Mouse (Mus musculus) liver, postnatal 0 days (tissue): ENCODE measurements around the gene Fhl1. TPM values are rescaled to one million over a fixed set of nuclear protein-coding genes. Genes with fewer than 3 reads are reported as not detected.

Experiments
- ATAC-seq: fragments of 200-750 bp; cut with Nextera tagmentation; 2 replicates; pipeline ENCODE4 v1.8.0; 2017; ENCODE audit warnings: mild to moderate bottlenecking, moderate library complexity
- DNase-seq: peaks from one replicate; pipeline ENCODE4 v3.0.0-alpha.2; 2016
- H3K27ac ChIP-seq: fragments of 300-500 bp; sonication (generic); 2 replicates; pipeline ENCODE4 v1.5.1; 2014; ENCODE audit warnings: antibody characterized with exemption, moderate library complexity, mild to moderate bottlenecking, low read depth
- H3K27me3 ChIP-seq: fragments of 300-500 bp; sonication (generic); 2 replicates; pipeline ENCODE4 v1.6.1; 2014; ENCODE audit warnings: low read length, control low read depth, mixed read lengths; ENCODE audit not compliant: insufficient read depth
- H3K36me3 ChIP-seq: fragments of 300-500 bp; sonication (generic); replicated peaks from 2 replicates; pipeline ENCODE4 v1.6.1; 2014; ENCODE audit warnings: mild to moderate bottlenecking, control low read depth, low read length, moderate library complexity, mixed read lengths; ENCODE audit not compliant: insufficient read depth
- H3K4me1 ChIP-seq: fragments of 300-500 bp; sonication (generic); 2 replicates; pipeline ENCODE4 v1.6.1; 2014; ENCODE audit warnings: antibody characterized with exemption, mild to moderate bottlenecking, control low read depth; ENCODE audit not compliant: insufficient read depth
- H3K4me2 ChIP-seq: fragments of 300-500 bp; sonication (generic); 2 replicates; pipeline ENCODE4 v1.6.1; 2014; ENCODE audit warnings: low read depth, mild to moderate bottlenecking, low read length, moderate library complexity, mixed read lengths
- H3K4me3 ChIP-seq: fragments of 300-500 bp; sonication (generic); 2 replicates; pipeline ENCODE4 v1.5.1; 2014; ENCODE audit warnings: low read depth, low read length
- H3K9ac ChIP-seq: fragments of 300-500 bp; sonication (generic); replicated peaks from 2 replicates; pipeline ENCODE4 v1.6.1; 2014; ENCODE audit warnings: mild to moderate bottlenecking, moderate library complexity
- H3K9me3 ChIP-seq: fragments of 300-500 bp; sonication (generic); 2 replicates; pipeline ENCODE4 v1.6.1; 2016; ENCODE audit warnings: mild to moderate bottlenecking, control low read depth, low read length, mixed read lengths
- CTCF ChIP-seq: sonication (generic); IDR thresholded peaks from 2 replicates; pipeline ENCODE4 v1.5.1; 2016; ENCODE audit warnings: antibody characterized with exemption, low read depth
- EP300 ChIP-seq: IDR thresholded peaks from 2 replicates; pipeline ENCODE4 v1.6.1; 2016; ENCODE audit warnings: antibody characterized with exemption, low read depth, mild to moderate bottlenecking
- WGBS: fragments of 180-500 bp; shearing (Covaris S2); extraction: QIAGEN DNeasy Blood & Tissue Kit; methylation state at CpG from one replicate; pipeline ENCODE4 v1.1.7; 2014; ENCODE audit not compliant: insufficient replicate concordance; 5-methylcytosine and 5-hydroxymethylcytosine counted together
- polyA plus RNA-seq: library from polyadenylated mRNA; unstranded; fragments of >200 nt; fragmentation: Nextera tagmentation; extraction: Ambion mirVana; gene quantifications from 2 replicates; pipeline ENCODE4 v1.2.1, GENCODE M21; 2015

Gene Fhl1
- polyA plus RNA-seq, 1 experiment from 2014 or later = 14.8 TPM

DNA sequence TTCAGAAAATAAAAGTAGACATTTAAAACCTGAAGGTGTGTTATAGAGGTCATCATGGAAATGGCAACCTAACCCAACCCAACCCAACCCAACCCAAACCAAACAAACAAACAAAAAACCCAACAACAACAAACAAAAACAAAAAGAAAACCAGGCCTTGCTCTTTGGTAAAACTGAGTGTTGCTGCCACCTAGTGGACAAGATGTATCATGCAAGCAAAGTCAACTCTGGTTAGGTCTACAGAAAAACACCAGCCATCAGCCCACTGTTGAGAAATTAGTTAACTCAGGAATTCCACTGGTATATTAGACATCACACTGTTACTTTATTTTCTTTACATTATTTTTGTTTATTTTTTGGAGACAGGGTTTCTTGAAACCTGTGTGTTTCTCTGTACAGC lies 107.8 kb downstream of the Fhl1 start:
- Histone ChIP-seq H3K9me3 (no peaks in the 10 kb centered on the region), H3K4me3 (no peak overlapping the region), H3K4me1 (no peaks in the 10 kb centered on the region), H3K9ac (no peak overlapping the region), H3K36me3 (no peaks in the 10 kb centered on the region), H3K27me3 (no peaks in the 10 kb centered on the region), H3K4me2 (no peak overlapping the region), H3K27ac (no peak overlapping the region)
- TF ChIP-seq CTCF (peak; percentile 80), EP300 (no peak)
- ATAC-seq (no peak), DNase-seq (peak; percentile 17)

DNA sequence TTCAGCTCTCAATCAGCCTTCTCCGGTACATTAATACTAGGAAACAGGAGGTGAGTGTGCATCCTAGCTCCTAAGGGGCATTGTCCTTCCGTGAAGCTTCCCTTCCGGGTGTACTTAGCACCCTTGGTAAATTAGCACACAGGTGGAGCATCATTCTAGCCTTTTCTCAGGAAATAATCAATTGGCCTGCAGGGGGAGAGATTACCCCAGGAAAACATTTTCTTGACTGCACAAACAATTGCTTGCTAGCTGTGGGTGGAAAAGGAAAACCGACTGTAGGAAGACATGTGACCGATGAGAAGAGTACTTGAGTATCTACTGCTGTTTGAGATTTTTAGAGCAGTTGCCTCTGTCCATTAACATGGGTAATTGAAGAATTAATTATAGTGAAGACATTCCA lies 109.7 kb downstream of the Fhl1 start:
- ATAC-seq = no peak
- no peaks in the 10 kb centered on the region for H3K27me3 ChIP-seq
- no peak overlapping the region for H3K4me2 ChIP-seq
- no peak overlapping the region for H3K27ac ChIP-seq
- TF ChIP-seq CTCF = no peak
- no peak for TF ChIP-seq EP300
- DNase-seq = no peak
- H3K4me3 ChIP-seq = no peak overlapping the region
- H3K9ac ChIP-seq = no peak overlapping the region
- no peaks in the 10 kb centered on the region for H3K4me1 ChIP-seq
- no peaks in the 10 kb centered on the region for H3K36me3 ChIP-seq
- 61% methylated on average over 5 of the region's 5 CpGs for WGBS
- H3K9me3 ChIP-seq = no peaks in the 10 kb centered on the region

Other genes starting within 250 kb of the Fhl1 start
- gene Gm10477, start 207.0 kb upstream of the Fhl1 start, polyA plus RNA-seq = not detected in 2 replicates
- gene Gm648, start 182.2 kb upstream of the Fhl1 start, polyA plus RNA-seq = not detected in 2 replicates
- 4.8 and 5.0 TPM in 2 replicates for gene Mmgt1, start 133.7 kb upstream of the Fhl1 start, polyA plus RNA-seq
- 3.7 and 4.0 TPM in 2 replicates for gene Slc9a6, start 122.0 kb upstream of the Fhl1 start, polyA plus RNA-seq
- 0.55 and 0.63 TPM in 2 replicates for gene Map7d3, start 90.5 kb downstream of the Fhl1 start, polyA plus RNA-seq
- gene Adgrg4, start 138.4 kb downstream of the Fhl1 start, polyA plus RNA-seq = not detected in 2 replicates